Mouse (Mus musculus): ENCODE data around the gene Gfap. TPM values are rescaled to one million over a fixed set of nuclear protein-coding genes. Genes with fewer than 3 reads are reported as not detected.

Gene Gfap
- total RNA-seq (2021), result 100 to 1,000 TPM in 1 of 2 experiments, 10 to 100 TPM in 1; 96.5 to 141 TPM
- long read RNA-seq, experiment 1, transcript Gfap-201 (9 exons, 2,648 nt), result major isoform, 158 of 181 reads
- long read RNA-seq, experiment 1, transcript Gfap-202 (8 exons, 2,600 nt), result minor isoform, 10 of 181 reads
- long read RNA-seq, experiment 1, partial matches to known transcripts, result 1 of 181 reads
- long read RNA-seq, experiment 1, other reads (novel, unspliced or antisense), result 12 of 181 reads
- long read RNA-seq, experiment 2, transcript Gfap-202 (8 exons, 2,600 nt), result minor isoform, 7 of 164 reads
- long read RNA-seq, experiment 2, transcript Gfap-201 (9 exons, 2,648 nt), result major isoform, 141 of 164 reads
- long read RNA-seq, experiment 2, partial matches to known transcripts, result 5 of 164 reads
- long read RNA-seq, experiment 2, other reads (novel, unspliced or antisense), result 11 of 164 reads

- DNase-seq (ENCODE audit: low spot score in 2 of 2), result peak; percentile 80 to 87
- intact Hi-C loops (cut with DNase I), result loop anchor here (1.0 to 5.0 kb wide), 2 partner anchors 93 to 157 kb away; no protein-coding TSS in a partner anchor
Observed at GRCm38 (mm10) chr11:102900763-102901162, at the start of gene Gfap. Gene Gfap, minus strand, starts transcription at chr11:102900912.

- intact Hi-C loops (cut with DNase I), result no loop called here
- peak in 1 of 2 experiments; percentile 28 for DNase-seq (ENCODE audit: low spot score in 2 of 2)
Observed at GRCm38 (mm10) chr11:102948043-102948961, 47.6 kb upstream of the Gfap start.

- intact Hi-C loops (cut with DNase I), result no loop called here
- DNase-seq (ENCODE audit: low spot score in 2 of 2), result no peak
Observed at GRCm38 (mm10) chr11:102946992-102947343, 46.3 kb upstream of the Gfap start.

GRCm38 (mm10) chr11:102946265-102946991, 45.7 kb upstream of the Gfap start, which contains the start of gene C1ql1:
Gene C1ql1, minus strand, starts transcription at chr11:102946688.
- DNase-seq (ENCODE audit: low spot score in 2 of 2), result peak; percentile 31 to 70

GRCm38 (mm10) chr11:102945306-102946264, 44.9 kb upstream of the Gfap start:
- DNase-seq (ENCODE audit: low spot score in 2 of 2), result no peak

More at GRCm38 (mm10) chr11:102946265-102946991, 45.7 kb upstream of the Gfap start, which contains the start of gene C1ql1:
- intact Hi-C loops (cut with DNase I), result no loop called here

GRCm38 (mm10) chr11:102941236-102941635, 40.5 kb upstream of the Gfap start:
- no peak for DNase-seq (ENCODE audit: low spot score in 2 of 2)
- intact Hi-C loops (cut with DNase I), result no loop called here

More at GRCm38 (mm10) chr11:102945306-102946264, 44.9 kb upstream of the Gfap start:
- intact Hi-C loops (cut with DNase I), result no loop called here

- intact Hi-C loops (cut with DNase I), result no loop called here
- DNase-seq (ENCODE audit: low spot score in 2 of 2), result no peak
Observed at GRCm38 (mm10) chr11:102939024-102939675, 38.4 kb upstream of the Gfap start.

GRCm38 (mm10) chr11:102937529-102938182, 36.9 kb upstream of the Gfap start:
- intact Hi-C loops (cut with DNase I), result no loop called here
- DNase-seq (ENCODE audit: low spot score in 2 of 2), result peak in 1 of 2 experiments; percentile 26

GRCm38 (mm10) chr11:102936272-102936671, 35.6 kb upstream of the Gfap start:
- DNase-seq (ENCODE audit: low spot score in 2 of 2), result no peak

GRCm38 (mm10) chr11:102930672-102931071, 30.0 kb upstream of the Gfap start:
- intact Hi-C loops (cut with DNase I), result no loop called here
- DNase-seq (ENCODE audit: low spot score in 2 of 2), result no peak

More at GRCm38 (mm10) chr11:102936272-102936671, 35.6 kb upstream of the Gfap start:
- intact Hi-C loops (cut with DNase I), result no loop called here

GRCm38 (mm10) chr11:102925351-102925717, 24.6 kb upstream of the Gfap start:
- intact Hi-C loops (cut with DNase I), result no loop called here
- DNase-seq (ENCODE audit: low spot score in 2 of 2), result peak in 1 of 2 experiments; percentile 16

- intact Hi-C loops (cut with DNase I), result no loop called here
- peak; percentile 95 to 96 for DNase-seq (ENCODE audit: low spot score in 2 of 2)
Observed at GRCm38 (mm10) chr11:102924557-102925350, 24.0 kb upstream of the Gfap start, which contains the start of gene Kif18b. Gene Kif18b, minus strand, starts transcription at chr11:102925124.

GRCm38 (mm10) chr11:102921491-102921890, 20.8 kb upstream of the Gfap start:
- intact Hi-C loops (cut with DNase I), result no loop called here
- DNase-seq (ENCODE audit: low spot score in 2 of 2), result no peak

GRCm38 (mm10) chr11:102918077-102918476, 17.4 kb upstream of the Gfap start:
- intact Hi-C loops (cut with DNase I), result no loop called here
- no peak for DNase-seq (ENCODE audit: low spot score in 2 of 2)

GRCm38 (mm10) chr11:102915380-102915779, 14.7 kb upstream of the Gfap start:
- intact Hi-C loops (cut with DNase I), result no loop called here
- no peak for DNase-seq (ENCODE audit: low spot score in 2 of 2)

- DNase-seq (ENCODE audit: low spot score in 2 of 2), result peak in 1 of 2 experiments; percentile 22
- intact Hi-C loops (cut with DNase I), result no loop called here
Observed at GRCm38 (mm10) chr11:102911376-102911775, 10.7 kb upstream of the Gfap start.
